Mouse (Mus musculus) spleen, adult 2 months (tissue): ENCODE results near the gene Comt. TPM values are rescaled to one million over a fixed set of nuclear protein-coding genes. Genes with fewer than 3 reads are reported as not detected.

ENCODE experiments used
- DNase-seq, 2 experiments: peaks; one replicate each; pipeline versions ENCODE4 v3.0.0 to v3.0.0-alpha.2; 2012 to 2021; ENCODE audit warnings: low spot score in 2 of 2, low read depth in 1 of 2
- H3K27ac ChIP-seq: fragments of 200-500 bp; 2 replicates; pipeline ENCODE4 v1.5.1; 2012; ENCODE audit warnings: low read length, inconsistent platforms; ENCODE audit not compliant: insufficient read depth
- H3K27me3 ChIP-seq: fragments of 200-500 bp; 2 replicates; pipeline ENCODE4 v1.6.1; 2012; ENCODE audit warnings: mild to moderate bottlenecking, moderate library complexity, low read length, inconsistent platforms; ENCODE audit not compliant: control insufficient read depth, insufficient read depth
- H3K36me3 ChIP-seq: fragments of 200-500 bp; 2 replicates; pipeline ENCODE4 v1.6.1; 2012; ENCODE audit warnings: mild to moderate bottlenecking, low read length, inconsistent platforms; ENCODE audit not compliant: control insufficient read depth, insufficient read depth
- H3K4me1 ChIP-seq: fragments of 200-500 bp; 2 replicates; pipeline ENCODE4 v1.6.1; 2011; ENCODE audit warnings: inconsistent platforms; ENCODE audit not compliant: control insufficient read depth, insufficient read depth, insufficient read length
- H3K4me3 ChIP-seq: fragments of 200-500 bp; 2 replicates; pipeline ENCODE4 v1.5.1; 2011; ENCODE audit warnings: mild to moderate bottlenecking, inconsistent platforms; ENCODE audit not compliant: insufficient read depth, insufficient read length; ENCODE audit errors: extremely low read depth
- CTCF ChIP-seq: fragments of 200-500 bp; IDR thresholded peaks from 2 replicates; pipeline ENCODE4 v1.5.1; 2011; ENCODE audit warnings: mild to moderate bottlenecking, inconsistent platforms; ENCODE audit not compliant: insufficient read depth, insufficient read length, insufficient replicate concordance; ENCODE audit errors: extremely low read depth
- POLR2A ChIP-seq: fragments of 200-500 bp; IDR thresholded peaks from 2 replicates; pipeline ENCODE4 v1.6.1; 2011; ENCODE audit warnings: low read depth, low read length, inconsistent platforms
- WGBS: fragments of 180-500 bp; shearing (Covaris S2); methylation state at CpG from one replicate; pipeline ENCODE4 v1.1.7; 2018; 5-methylcytosine and 5-hydroxymethylcytosine counted together
- polyA plus RNA-seq: library from polyadenylated mRNA; depleted of rRNA; stranded (reverse); fragments of >200 nt; gene quantifications from 2 replicates; pipeline ENCODE4 v1.2.3, GENCODE M21; 2012

Comt gene
- polyA plus RNA-seq, 1 experiment = 64.7 TPM

- no peaks in the 10 kb centered on the region for H3K27me3 ChIP-seq
- peak; percentile 32 to 84 for DNase-seq
- H3K4me1 ChIP-seq = no peaks in the 10 kb centered on the region
- peaks cover 8% of the 10 kb centered on the region for H3K36me3 ChIP-seq
- no peak overlapping the region for H3K4me3 ChIP-seq
- no peak for TF ChIP-seq POLR2A
- peak; percentile 97 for TF ChIP-seq CTCF
- H3K27ac ChIP-seq = no peak overlapping the region
- WGBS = 30% methylated on average over 8 of the region's 8 CpGs
Measured at GRCm38 (mm10) chr16:18443385-18443841, 16.8 kb upstream of the Comt start.

GRCm38 (mm10) chr16:18436128-18436527 lies 9.5 kb upstream of the Comt start:
- Histone ChIP-seq H3K36me3 (peaks cover 5% of the 10 kb centered on the region), H3K27me3 (no peaks in the 10 kb centered on the region), H3K4me3 (no peak overlapping the region), H3K27ac (no peak overlapping the region), H3K4me1 (no peaks in the 10 kb centered on the region)
- DNase-seq = no peak
- WGBS = 94% methylated on average over 6 of the region's 6 CpGs
- no peak for TF ChIP-seq POLR2A

GRCm38 (mm10) chr16:18433341-18433920 lies 6.8 kb upstream of the Comt start:
- no peaks in the 10 kb centered on the region for H3K27me3 ChIP-seq
- DNase-seq = no peak
- no peak overlapping the region for H3K27ac ChIP-seq
- TF ChIP-seq POLR2A = no peak
- no peak for TF ChIP-seq CTCF
- 97% methylated on average over 5 of the region's 5 CpGs for WGBS
- no peak overlapping the region for H3K4me3 ChIP-seq
- peaks cover 4% of the 10 kb centered on the region for H3K36me3 ChIP-seq
- H3K4me1 ChIP-seq = no peaks in the 10 kb centered on the region

- Histone ChIP-seq H3K4me3 (no peak overlapping the region), H3K27ac (no peak overlapping the region), H3K36me3 (no peaks in the 10 kb centered on the region; the same call in 1 of the 2 replicates), H3K4me1 (peaks cover 3% of the 10 kb centered on the region; the same call in 1 of the 2 replicates), H3K27me3 (no peaks in the 10 kb centered on the region)
- TF ChIP-seq POLR2A (no peak), CTCF (no peak)
- DNase-seq = no peak
- WGBS = 86% methylated on average over 8 of the region's 8 CpGs
Measured at GRCm38 (mm10) chr16:18430641-18431212, 4.1 kb upstream of the Comt start.

- H3K27me3 ChIP-seq = no peaks in the 10 kb centered on the region
- H3K27ac ChIP-seq = no peak overlapping the region
- H3K4me3 ChIP-seq = no peak overlapping the region
- H3K36me3 ChIP-seq = no peaks in the 10 kb centered on the region; the same call in 1 of the 2 replicates
- H3K4me1 ChIP-seq = peaks cover 8% of the 10 kb centered on the region; the same call in 1 of the 2 replicates
- WGBS = 75% methylated on average over 8 of the region's 8 CpGs
- no peak for TF ChIP-seq CTCF
- no peak for DNase-seq
Measured at GRCm38 (mm10) chr16:18429641-18430040, 3.0 kb upstream of the Comt start.

- WGBS = 80% methylated on average over 7 of the region's 7 CpGs
- H3K27ac ChIP-seq = peak overlapping the region; percentile 61
- no peak overlapping the region for H3K4me3 ChIP-seq
- peaks cover 8% of the 10 kb centered on the region; the same call in 1 of the 2 replicates for H3K4me1 ChIP-seq
- TF ChIP-seq CTCF (no peak), POLR2A (no peak)
- no peaks in the 10 kb centered on the region for H3K36me3 ChIP-seq
- H3K27me3 ChIP-seq = no peaks in the 10 kb centered on the region
- DNase-seq = no peak
Measured at GRCm38 (mm10) chr16:18428516-18429042, 1.9 kb upstream of the Comt start.

- Histone ChIP-seq H3K4me1 (peaks cover 8% of the 10 kb centered on the region; the same call in 1 of the 2 replicates), H3K27ac (peak overlapping the region; percentile 61), H3K4me3 (no peak overlapping the region), H3K36me3 (no peaks in the 10 kb centered on the region), H3K27me3 (no peaks in the 10 kb centered on the region)
- no peak for DNase-seq
- no peak for TF ChIP-seq CTCF
- TF ChIP-seq POLR2A = no peak
- WGBS = 86% methylated on average over 5 of the region's 5 CpGs
Measured at GRCm38 (mm10) chr16:18428011-18428515, 1.4 kb upstream of the Comt start.
